Mouse (Mus musculus) lung, embryonic 16.5 days (tissue): Measurements from ENCODE around the gene Ubxn7. TPM values are rescaled to one million over a fixed set of nuclear protein-coding genes. Genes with fewer than 3 reads are reported as not detected.

Source experiments
- ATAC-seq: fragments of 200-750 bp; cut with Nextera tagmentation; 2 replicates; pipeline ENCODE4 v1.8.0; 2017; ENCODE audit warnings: low read depth, mild to moderate bottlenecking, moderate library complexity
- H3K27ac ChIP-seq: fragments of 300-500 bp; sonication (generic); 2 replicates; pipeline ENCODE4 v1.5.1; 2014; ENCODE audit warnings: mild to moderate bottlenecking, control low read depth, low read length
- H3K27me3 ChIP-seq: fragments of 300-500 bp; sonication (generic); 2 replicates; pipeline ENCODE4 v1.6.1; 2014; ENCODE audit warnings: low read depth, low read length, mixed read lengths; ENCODE audit not compliant: control insufficient read depth, insufficient read depth
- H3K36me3 ChIP-seq: fragments of 300-500 bp; sonication (generic); 2 replicates; pipeline ENCODE4 v1.6.1; 2014; ENCODE audit warnings: low read length; ENCODE audit not compliant: control insufficient read depth, insufficient read depth
- H3K4me1 ChIP-seq: fragments of 300-500 bp; sonication (generic); replicated peaks from 2 replicates; pipeline ENCODE4 v1.6.1; 2014; ENCODE audit warnings: low read length, mixed read lengths; ENCODE audit not compliant: control insufficient read depth, insufficient read depth
- H3K4me2 ChIP-seq: fragments of 300-500 bp; sonication (generic); 2 replicates; pipeline ENCODE4 v1.6.1; 2014; ENCODE audit warnings: low read depth, low read length, control low read depth
- H3K4me3 ChIP-seq: fragments of 300-500 bp; sonication (generic); 2 replicates; pipeline ENCODE4 v1.5.1; 2014; ENCODE audit warnings: mild to moderate bottlenecking, low read length, control low read depth
- H3K9ac ChIP-seq: fragments of 300-500 bp; sonication (generic); 2 replicates; pipeline ENCODE4 v1.6.1; 2014; ENCODE audit warnings: low read length, control low read depth
- H3K9me3 ChIP-seq: fragments of 300-500 bp; sonication (generic); 2 replicates; pipeline ENCODE4 v1.6.1; 2016; ENCODE audit warnings: low read length; ENCODE audit not compliant: control insufficient read depth
- WGBS: fragments of 180-500 bp; shearing (Covaris S2); extraction: QIAGEN DNeasy Blood & Tissue Kit; methylation state at CpG from one replicate; pipeline ENCODE4 v1.1.7; 2014; 5-methylcytosine and 5-hydroxymethylcytosine counted together
- polyA plus RNA-seq: library from polyadenylated mRNA; unstranded; fragments of >200 nt; fragmentation: Nextera tagmentation; extraction: Ambion mirVana; gene quantifications from 2 replicates; pipeline ENCODE4 v1.2.1, GENCODE M21; 2015

The Ubxn7 gene
- polyA plus RNA-seq, 1 experiment from 2014 or later: 22.5 TPM

- Histone ChIP-seq H3K9me3 (no peaks in the 10 kb centered on the region), H3K4me1 (no peaks in the 10 kb centered on the region), H3K36me3 (peaks cover 15% of the 10 kb centered on the region), H3K9ac (no peak overlapping the region), H3K27ac (no peak overlapping the region), H3K4me3 (no peak overlapping the region), H3K27me3 (no peaks in the 10 kb centered on the region), H3K4me2 (no peak overlapping the region)
- ATAC-seq: no peak
- 60% methylated on average over 3 of the region's 3 CpGs for WGBS
Measured at GRCm38 (mm10) chr16:32350776-32351175, 18.7 kb downstream of the Ubxn7 start.

- H3K27ac ChIP-seq: no peak overlapping the region
- no peak overlapping the region for H3K4me2 ChIP-seq
- no peak overlapping the region for H3K9ac ChIP-seq
- WGBS: 77% methylated on average over 2 of the region's 2 CpGs
- no peaks in the 10 kb centered on the region for H3K4me1 ChIP-seq
- no peak for ATAC-seq
- H3K9me3 ChIP-seq: no peaks in the 10 kb centered on the region
- no peak overlapping the region for H3K4me3 ChIP-seq
- H3K36me3 ChIP-seq: peaks cover 6% of the 10 kb centered on the region; the same call in 1 of the 2 replicates
- no peaks in the 10 kb centered on the region for H3K27me3 ChIP-seq
Measured at GRCm38 (mm10) chr16:32363530-32363929, 31.5 kb downstream of the Ubxn7 start.

GRCm38 (mm10) chr16:32371351-32371750 lies 39.3 kb downstream of the Ubxn7 start:
- Histone ChIP-seq H3K9me3 (no peaks in the 10 kb centered on the region), H3K9ac (no peak overlapping the region), H3K36me3 (peaks cover 18% of the 10 kb centered on the region), H3K4me1 (no peaks in the 10 kb centered on the region), H3K4me2 (no peak overlapping the region), H3K27me3 (no peaks in the 10 kb centered on the region), H3K4me3 (no peak overlapping the region), H3K27ac (no peak overlapping the region)
- ATAC-seq: no peak
- WGBS: 81% methylated on average over 4 of the region's 4 CpGs

- Histone ChIP-seq H3K4me1 (no peaks in the 10 kb centered on the region), H3K36me3 (peaks cover 55% of the 10 kb centered on the region), H3K27ac (no peak overlapping the region), H3K9ac (no peak overlapping the region), H3K27me3 (no peaks in the 10 kb centered on the region), H3K4me3 (no peak overlapping the region), H3K9me3 (no peaks in the 10 kb centered on the region), H3K4me2 (no peak overlapping the region)
- WGBS: 100% methylated on average over 2 of the region's 2 CpGs
- no peak for ATAC-seq
Measured at GRCm38 (mm10) chr16:32379575-32379974, 47.5 kb downstream of the Ubxn7 start.

GRCm38 (mm10) chr16:32382901-32383300 lies 50.8 kb downstream of the Ubxn7 start:
- peaks cover 43% of the 10 kb centered on the region for H3K36me3 ChIP-seq
- H3K4me2 ChIP-seq: no peak overlapping the region
- no peak overlapping the region for H3K4me3 ChIP-seq
- H3K27me3 ChIP-seq: no peaks in the 10 kb centered on the region
- no peaks in the 10 kb centered on the region for H3K9me3 ChIP-seq
- H3K27ac ChIP-seq: no peak overlapping the region
- H3K9ac ChIP-seq: no peak overlapping the region
- no peak for ATAC-seq
- H3K4me1 ChIP-seq: no peaks in the 10 kb centered on the region

- no peaks in the 10 kb centered on the region for H3K9me3 ChIP-seq
- no peaks in the 10 kb centered on the region for H3K4me1 ChIP-seq
- no peak overlapping the region for H3K27ac ChIP-seq
- no peak overlapping the region for H3K4me2 ChIP-seq
- H3K4me3 ChIP-seq: no peak overlapping the region
- ATAC-seq: no peak
- 75% methylated on average over 2 of the region's 2 CpGs for WGBS
- no peaks in the 10 kb centered on the region for H3K27me3 ChIP-seq
- no peak overlapping the region for H3K9ac ChIP-seq
- peaks cover 27% of the 10 kb centered on the region for H3K36me3 ChIP-seq
Measured at GRCm38 (mm10) chr16:32384885-32385284, 52.8 kb downstream of the Ubxn7 start.

GRCm38 (mm10) chr16:32386826-32387225 lies 54.8 kb downstream of the Ubxn7 start:
- 65% methylated on average over 3 of the region's 3 CpGs for WGBS
- Histone ChIP-seq H3K4me2 (no peak overlapping the region), H3K36me3 (peaks cover 19% of the 10 kb centered on the region), H3K9ac (no peak overlapping the region), H3K4me1 (no peaks in the 10 kb centered on the region), H3K27me3 (no peaks in the 10 kb centered on the region), H3K4me3 (no peak overlapping the region), H3K9me3 (no peaks in the 10 kb centered on the region), H3K27ac (no peak overlapping the region)
- no peak for ATAC-seq

GRCm38 (mm10) chr16:32389049-32389448 lies 57.0 kb downstream of the Ubxn7 start:
- H3K4me2 ChIP-seq: no peak overlapping the region
- H3K4me1 ChIP-seq: no peaks in the 10 kb centered on the region
- no peak for ATAC-seq
- H3K4me3 ChIP-seq: no peak overlapping the region
- H3K9ac ChIP-seq: no peak overlapping the region
- no peaks in the 10 kb centered on the region for H3K9me3 ChIP-seq
- no peaks in the 10 kb centered on the region for H3K27me3 ChIP-seq
- no peak overlapping the region for H3K27ac ChIP-seq
- peaks cover 11% of the 10 kb centered on the region for H3K36me3 ChIP-seq

GRCm38 (mm10) chr16:32389841-32390240 lies 57.8 kb downstream of the Ubxn7 start:
- Histone ChIP-seq H3K4me3 (no peak overlapping the region), H3K4me2 (no peak overlapping the region), H3K9me3 (no peaks in the 10 kb centered on the region), H3K4me1 (no peaks in the 10 kb centered on the region), H3K36me3 (peaks cover 9% of the 10 kb centered on the region), H3K27me3 (no peaks in the 10 kb centered on the region), H3K9ac (no peak overlapping the region), H3K27ac (no peak overlapping the region)
- WGBS: 66% methylated on average over 3 of the region's 3 CpGs
- ATAC-seq: no peak

- Histone ChIP-seq H3K4me3 (no peak overlapping the region), H3K9me3 (no peaks in the 10 kb centered on the region), H3K27me3 (no peaks in the 10 kb centered on the region), H3K4me2 (no peak overlapping the region), H3K27ac (no peak overlapping the region), H3K36me3 (peaks cover 6% of the 10 kb centered on the region), H3K9ac (no peak overlapping the region), H3K4me1 (no peaks in the 10 kb centered on the region; the same call in 1 of the 2 replicates)
- 92% methylated on average over 3 of the region's 3 CpGs for WGBS
- no peak for ATAC-seq
Measured at GRCm38 (mm10) chr16:32390882-32391281, 58.8 kb downstream of the Ubxn7 start.
